Mouse (Mus musculus) C2C12 (cell line): ENCODE measurements at regions not wholly inside any gene's neighbourhood (a gene's known extent, or its start where the extent isn't known, plus 50 kb on each side); places are given as distances from the start of the nearest gene placed in this dataset.

ENCODE experiments used
- CTCF ChIP-seq: IDR thresholded peaks from one replicate; pipeline ENCODE4 v1.5.1; 2011; ENCODE audit not compliant: control insufficient read depth, insufficient read depth, insufficient read length
- FOSL1 ChIP-seq: IDR thresholded peaks from one replicate; pipeline ENCODE4 v1.8.0; 2011; ENCODE audit warnings: mild to moderate bottlenecking, low read length; ENCODE audit not compliant: poor library complexity, insufficient read depth, severe bottlenecking
- MAX ChIP-seq: IDR thresholded peaks from one replicate; pipeline ENCODE4 v1.6.1; 2011; ENCODE audit warnings: mild to moderate bottlenecking, control low read depth
- MYOD1 ChIP-seq: IDR thresholded peaks from one replicate; pipeline ENCODE4 v1.6.1; 2011; ENCODE audit warnings: low read depth; ENCODE audit not compliant: control insufficient read depth, insufficient read length
- MYOG ChIP-seq: IDR thresholded peaks from one replicate; pipeline ENCODE4 v1.6.1; 2011; ENCODE audit not compliant: control insufficient read depth, insufficient read length; ENCODE audit errors: extremely low read depth
- USF1 ChIP-seq: IDR thresholded peaks from one replicate; pipeline ENCODE4 v1.6.1; 2011; ENCODE audit warnings: low read depth, mild to moderate bottlenecking, control low read depth, moderate library complexity

DNA sequence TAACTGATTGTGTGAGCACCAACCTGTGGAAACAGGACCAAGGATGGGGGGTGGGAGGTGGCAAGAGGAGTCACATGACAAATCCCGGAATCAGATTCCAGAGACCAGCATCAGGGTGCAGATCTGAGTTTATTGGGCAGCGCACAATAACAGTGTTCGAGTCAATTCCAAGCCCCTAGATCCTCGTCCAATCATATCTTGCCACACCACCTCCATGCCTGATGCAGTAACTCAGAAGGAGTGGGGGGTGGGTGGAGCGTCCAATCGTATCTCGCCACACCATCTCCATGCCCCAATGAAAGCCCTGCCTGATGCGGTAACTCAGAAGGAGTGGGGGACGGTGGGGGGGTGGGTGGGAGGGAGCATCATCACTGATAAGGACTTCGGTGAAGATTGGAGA, 62.8 kb downstream of the Hes1 start:
- TF ChIP-seq CTCF (no peak), MYOG (no peak), USF1 (no peak), FOSL1 (no peak), MAX (no peak), MYOD1 (no peak)
